Mouse (Mus musculus) spleen, adult 18-20 months (tissue): ENCODE data around the gene C1qtnf4.
A peak's percentile ranks its signal among the peaks of the same experiment; 100 is the strongest.
"Not testable (repeated sequence)": the region's sequence is repeated elsewhere in the genome, so short reads cannot be mapped to it uniquely, and the experiment has no call there.

Source experiments
- DNase-seq, 2 experiments: peaks; one replicate each; pipeline ENCODE4 v3.0.0; 2022; ENCODE audit warnings: mixed read lengths in 2 of 2

C1qtnf4 gene

DNA sequence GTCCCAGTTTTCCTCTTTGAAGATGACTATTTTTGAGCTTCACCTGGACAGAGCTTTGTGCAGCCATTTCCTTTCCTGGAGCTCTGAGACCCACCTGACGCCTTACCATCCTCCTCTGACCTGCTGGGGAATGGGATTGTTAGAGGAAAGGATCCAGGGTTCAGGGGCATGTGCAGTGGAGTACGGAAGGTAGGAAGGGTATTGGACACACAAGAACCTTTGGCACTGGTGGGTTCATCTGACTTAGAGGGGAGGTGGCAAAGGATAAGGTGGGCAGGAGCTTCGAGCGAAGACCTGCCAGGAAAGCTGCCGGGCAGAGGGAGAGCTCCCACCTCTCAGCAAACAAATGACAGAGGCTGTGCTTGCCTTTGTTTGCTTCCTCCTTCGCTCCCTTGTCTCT lies 776 bp downstream of the C1qtnf4 start:
- DNase-seq = no peak

DNA sequence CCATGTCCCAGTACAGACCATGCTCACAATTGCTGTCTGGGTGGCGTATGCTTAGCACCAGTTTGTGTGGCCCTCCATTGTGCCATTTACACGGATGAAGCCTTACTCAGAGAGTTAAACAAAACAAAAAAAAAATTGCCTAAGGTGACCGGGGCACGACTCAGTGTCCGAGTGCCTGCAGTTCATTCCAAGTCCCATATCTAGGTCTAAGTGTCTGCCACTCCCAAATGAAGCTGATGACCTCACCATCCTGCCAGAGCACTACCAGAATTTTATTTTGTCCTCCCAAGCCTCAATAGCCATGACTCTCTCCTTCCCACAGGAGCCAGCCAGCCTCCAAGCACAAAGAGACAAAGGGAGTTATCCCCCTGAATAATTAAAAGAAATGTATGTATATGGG lies 2.0 kb downstream of the C1qtnf4 start:
- DNase-seq = no peak

DNA sequence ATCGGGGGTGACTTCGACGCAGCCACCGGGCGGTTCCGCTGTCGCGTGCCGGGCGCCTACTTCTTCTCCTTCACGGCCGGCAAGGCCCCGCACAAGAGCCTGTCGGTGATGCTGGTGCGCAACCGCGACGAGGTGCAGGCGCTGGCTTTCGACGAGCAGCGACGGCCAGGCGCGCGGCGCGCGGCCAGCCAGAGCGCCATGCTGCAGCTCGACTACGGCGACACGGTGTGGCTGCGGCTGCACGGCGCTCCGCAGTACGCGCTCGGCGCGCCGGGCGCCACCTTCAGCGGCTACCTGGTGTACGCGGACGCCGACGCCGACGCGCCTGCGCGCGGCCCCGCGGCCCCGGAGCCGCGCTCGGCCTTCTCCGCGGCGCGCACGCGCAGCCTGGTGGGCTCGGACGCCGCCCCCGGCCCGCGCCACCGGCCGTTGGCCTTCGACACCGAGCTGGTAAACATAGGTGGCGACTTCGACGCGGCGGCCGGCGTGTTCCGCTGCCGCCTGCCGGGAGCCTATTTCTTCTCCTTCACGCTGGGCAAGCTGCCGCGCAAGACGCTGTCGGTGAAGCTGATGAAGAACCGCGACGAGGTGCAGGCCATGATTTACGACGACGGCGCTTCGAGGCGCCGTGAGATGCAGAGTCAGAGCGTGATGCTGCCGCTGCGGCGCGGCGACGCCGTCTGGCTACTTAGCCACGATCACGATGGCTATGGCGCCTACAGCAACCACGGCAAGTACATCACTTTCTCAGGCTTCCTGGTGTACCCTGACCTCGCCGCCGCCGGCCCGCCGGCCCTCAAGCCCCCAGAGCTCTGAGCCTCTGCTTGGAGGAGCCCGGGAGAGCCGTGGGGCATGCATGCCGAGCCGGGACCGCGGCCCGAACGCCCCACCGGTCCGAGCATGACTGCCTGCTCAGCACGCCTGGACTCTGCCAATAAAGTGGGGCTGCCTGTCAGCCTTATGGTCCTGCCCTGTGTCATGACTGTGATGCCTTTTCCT lies 4.2 kb downstream of the C1qtnf4 start:
- DNase-seq = peak; percentile 29 to 48

DNA sequence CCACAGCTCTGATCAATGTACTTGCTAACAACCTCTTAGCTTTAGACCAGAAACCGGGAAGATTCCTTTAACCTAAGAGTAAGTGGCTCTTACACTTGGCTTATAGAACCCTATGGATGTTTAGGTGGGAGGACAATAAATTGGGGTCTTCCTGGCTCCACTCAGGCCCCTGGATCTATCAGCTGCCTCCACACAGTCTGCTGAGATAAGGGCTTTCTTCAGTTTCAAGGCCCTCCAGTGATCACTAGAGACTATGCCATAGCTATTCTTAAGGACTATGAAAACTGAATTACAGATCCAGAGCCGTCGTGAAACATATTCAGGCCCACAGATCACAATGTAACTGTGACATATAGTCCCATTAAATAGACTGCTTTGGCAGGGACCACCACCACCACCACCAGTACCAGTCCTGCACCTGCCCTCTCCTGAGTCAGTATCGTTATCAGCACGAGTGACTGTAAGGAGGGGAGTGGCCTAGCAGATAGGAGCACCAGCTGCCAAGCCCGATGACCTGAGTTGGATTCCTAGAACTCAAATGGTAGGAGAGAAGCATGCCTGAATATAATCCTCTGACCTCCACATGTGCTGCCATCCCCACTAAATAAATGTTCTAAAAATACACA lies 8.1 kb downstream of the C1qtnf4 start:
- no peak for DNase-seq

DNA sequence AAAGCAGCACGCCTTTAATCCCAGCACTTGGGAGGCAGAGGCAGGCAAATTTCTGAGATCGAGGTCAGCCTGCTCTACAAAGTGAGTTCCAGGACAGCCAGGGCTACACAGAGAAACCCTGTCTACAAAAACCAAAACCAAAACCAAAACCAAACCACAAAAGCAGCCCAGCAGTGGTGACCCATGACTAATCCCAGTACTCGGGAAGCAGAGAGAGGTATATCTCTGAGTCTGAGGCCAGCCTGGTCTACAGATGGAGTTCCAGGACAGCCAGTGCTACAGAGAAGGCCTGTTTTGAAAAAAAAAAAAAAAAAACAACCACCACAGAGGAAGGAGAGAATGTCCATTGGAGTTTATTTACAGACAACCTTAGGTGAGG lies 8.6 kb downstream of the C1qtnf4 start:
- not testable (repeated sequence) for DNase-seq

DNA sequence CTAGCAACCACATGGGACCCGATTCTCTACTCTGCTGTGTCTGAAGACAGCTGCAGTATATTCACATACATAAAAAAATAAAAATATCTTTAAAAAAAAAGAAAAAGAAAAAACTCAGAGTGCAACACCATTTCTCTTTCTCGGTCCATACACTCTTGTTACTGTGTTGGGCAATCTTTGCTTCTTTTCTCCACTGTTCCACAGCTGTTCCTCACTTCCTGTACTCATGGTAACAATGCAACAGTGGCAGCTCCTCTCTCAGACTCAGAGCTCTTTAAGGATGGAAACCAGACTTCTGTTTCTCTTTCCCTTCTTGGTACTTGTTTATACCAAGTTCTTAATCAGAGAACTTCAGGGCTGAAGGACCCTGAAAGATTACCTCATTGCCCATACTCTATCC lies 17.7 kb downstream of the C1qtnf4 start:
- no peak for DNase-seq

DNA sequence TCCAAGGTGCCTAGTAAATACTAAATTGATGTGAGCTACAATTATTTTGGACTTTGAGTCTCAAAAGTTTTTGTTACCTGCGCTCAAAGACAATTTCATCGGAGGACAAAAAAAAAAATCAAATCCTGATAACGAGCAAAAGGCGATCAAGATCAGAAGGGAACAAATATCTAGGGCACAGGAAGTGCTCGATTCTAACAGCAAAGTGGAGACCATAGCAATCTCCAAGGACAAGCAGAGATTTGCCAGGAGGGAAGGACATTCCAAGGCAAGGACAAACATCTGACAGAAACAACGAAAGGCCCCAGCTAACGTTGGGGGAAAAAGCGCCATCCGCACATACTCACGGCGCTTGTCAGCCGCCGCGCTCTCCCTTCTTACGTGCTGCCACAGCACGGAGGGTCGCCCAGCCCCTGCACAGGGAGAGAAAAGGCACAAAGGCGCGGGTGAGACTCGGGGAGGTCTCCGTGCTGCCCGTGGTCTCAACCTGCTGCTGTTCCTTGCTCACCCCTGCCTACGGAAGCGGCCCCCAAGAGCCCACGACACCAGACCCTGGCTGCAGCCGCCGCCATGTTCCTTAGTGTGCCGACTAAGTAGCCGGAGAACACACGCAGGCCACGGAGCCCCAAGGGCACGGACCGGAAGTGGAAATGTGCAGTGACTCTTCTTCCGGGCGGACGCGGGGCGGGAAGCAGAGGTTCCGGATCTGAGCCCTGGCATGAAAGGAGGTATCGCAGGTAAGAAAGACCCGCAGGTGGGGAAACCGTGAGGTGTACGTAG lies 18.6 kb downstream of the C1qtnf4 start, which contains the start of the genes Kbtbd4 and Ndufs3:
Kbtbd4 (plus strand) TSS at position 665 of the 780 bp plus-strand sequence.
Ndufs3 (minus strand) TSS at position 752 of the 780 bp plus-strand sequence.
- DNase-seq = peak; percentile 74 to 86

DNA sequence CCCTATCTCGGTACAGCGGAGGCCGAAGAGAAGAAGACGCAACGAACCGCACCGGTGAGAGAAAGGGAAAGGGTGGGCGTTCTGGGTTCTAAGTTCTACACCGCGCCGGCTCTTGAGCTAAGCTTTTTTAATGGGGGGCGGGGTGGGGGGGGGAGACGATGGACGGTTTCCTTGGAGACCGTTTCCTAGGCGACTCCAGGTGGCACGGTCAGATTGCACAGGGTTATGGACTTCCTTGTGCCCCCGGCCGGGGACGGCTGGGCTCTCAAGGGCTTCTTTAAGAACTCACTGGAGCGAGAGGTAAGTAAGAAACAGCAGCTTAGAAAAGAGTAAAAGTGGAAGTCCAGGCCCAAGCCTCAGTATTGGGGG lies 19.2 kb downstream of the C1qtnf4 start:
- no peak for DNase-seq

DNA sequence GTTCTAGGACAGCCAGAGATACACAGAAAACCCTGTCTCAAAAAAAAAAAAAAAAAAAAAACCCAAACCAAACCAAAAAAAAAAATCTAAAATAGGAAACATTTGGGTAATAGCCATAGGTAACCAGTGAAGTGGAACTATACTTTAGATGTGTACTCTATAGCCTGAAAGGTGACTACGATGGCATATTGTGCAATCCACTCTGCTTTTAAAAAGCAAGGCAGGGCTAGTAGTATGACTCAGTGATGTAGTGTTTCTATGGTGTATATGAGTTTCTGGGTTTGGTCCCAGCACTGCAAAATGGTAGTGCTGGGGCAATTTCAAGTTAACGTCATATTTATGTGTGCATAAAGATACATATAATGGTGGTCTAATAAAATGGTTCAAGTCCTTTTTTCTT lies 21.1 kb downstream of the C1qtnf4 start:
- no peak for DNase-seq

DNA sequence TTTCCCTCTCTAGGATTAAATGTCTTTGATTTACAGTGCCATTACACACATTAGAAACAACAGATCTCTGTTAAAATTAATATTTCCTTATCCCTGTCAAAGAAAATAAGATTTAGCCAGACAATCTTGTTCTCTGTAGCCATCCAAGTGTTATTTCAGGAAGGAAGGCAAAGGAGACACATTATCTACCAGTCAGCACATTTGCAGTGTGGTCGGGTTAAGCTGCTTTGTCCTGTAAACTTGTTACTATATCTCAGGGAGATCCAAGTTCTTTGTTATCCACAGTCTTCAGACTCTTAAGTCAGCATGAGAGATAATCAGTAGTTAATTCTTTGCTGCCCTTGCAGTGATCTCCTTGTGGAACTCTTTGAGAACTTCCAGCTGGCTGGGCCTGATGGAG lies 25.2 kb downstream of the C1qtnf4 start:
- no peak for DNase-seq

DNA sequence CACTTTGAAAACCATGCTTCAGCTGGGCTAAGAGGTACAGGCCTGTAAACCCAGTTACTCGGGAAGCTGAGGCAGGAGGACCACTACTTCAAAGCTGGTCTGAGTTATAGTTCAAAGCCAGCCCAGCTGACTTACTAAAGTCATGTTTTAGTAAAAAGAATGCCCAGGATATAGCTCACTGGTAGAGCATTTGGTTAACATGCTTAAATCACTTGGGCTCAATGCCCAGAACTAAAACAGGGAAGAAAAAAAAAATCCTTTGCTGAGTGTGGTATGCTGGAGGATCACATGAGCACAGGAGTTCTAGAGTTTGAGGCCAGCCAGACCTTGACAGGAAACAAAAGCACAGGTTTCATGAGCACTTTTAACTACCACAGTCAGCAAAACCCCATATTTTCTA lies 26.0 kb downstream of the C1qtnf4 start:
- DNase-seq = no peak

DNA sequence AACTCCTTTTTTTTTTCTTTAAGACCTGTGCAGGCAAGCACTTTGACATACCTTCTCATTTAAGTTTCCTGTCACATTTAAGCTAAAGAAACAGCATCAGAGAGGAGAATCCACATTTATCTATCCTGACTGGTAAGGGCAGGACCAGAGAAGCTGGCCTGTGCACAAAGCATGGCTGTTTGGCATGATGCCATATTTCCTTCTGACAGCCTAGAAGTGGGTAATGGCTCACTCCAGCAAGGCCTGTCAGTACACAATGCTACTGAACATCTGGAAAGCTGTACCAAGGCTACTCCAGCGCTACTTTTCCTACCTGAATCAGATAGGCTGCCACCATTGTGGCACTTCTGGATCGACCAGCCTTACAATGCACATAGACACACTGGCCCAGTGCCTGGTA lies 28.0 kb downstream of the C1qtnf4 start:
- DNase-seq = no peak

DNA sequence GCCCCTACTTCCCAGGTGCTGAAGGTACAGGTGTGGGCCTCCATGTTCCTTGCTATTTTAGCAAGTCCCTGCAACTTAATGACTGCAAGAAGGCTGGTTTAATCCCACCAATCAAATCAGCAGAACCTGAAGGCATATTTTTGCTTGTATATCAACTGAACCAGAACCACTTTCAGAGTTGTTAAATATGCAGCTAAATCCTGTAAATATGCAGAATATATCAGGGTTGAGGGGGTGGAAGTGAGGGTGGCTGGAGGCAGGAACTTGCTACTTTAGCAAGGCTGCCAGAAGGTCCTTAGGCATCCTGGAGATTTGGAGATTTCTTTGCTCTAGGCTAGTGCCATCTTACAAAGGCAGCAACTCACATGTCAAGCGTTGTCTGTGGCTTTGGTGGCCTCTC lies 29.9 kb downstream of the C1qtnf4 start:
- no peak for DNase-seq

DNA sequence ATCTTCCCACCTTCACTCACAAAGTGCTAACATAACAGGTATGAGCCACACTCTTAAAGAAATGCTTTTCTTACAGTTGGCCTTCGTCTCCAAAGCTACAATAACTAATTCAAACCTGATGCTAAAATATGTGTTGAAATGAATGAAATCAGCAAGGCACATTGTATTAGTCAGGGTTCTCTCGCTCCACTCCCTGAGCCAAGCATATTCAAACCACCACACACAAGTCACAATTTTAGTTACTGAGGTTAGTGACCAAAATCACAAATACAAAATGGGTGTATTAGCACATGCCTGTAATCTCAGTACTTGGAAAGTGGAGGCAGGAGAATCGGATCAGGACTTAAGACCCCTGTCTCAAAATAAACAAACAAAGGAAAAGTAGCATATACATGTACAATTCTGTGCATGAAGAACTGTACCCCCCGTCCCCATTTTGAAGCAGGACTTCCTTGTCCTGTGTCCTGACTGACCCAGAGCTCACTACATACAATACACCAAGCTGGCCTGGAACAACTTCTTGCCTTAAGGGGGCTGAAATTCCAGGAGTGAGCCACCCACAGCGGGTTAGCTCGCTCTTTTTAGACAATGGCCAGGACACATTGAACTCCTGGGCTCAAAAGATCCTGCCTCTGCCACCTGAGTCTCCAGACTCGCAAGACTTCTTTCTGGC lies 31.0 kb downstream of the C1qtnf4 start:
- no peak for DNase-seq

DNA sequence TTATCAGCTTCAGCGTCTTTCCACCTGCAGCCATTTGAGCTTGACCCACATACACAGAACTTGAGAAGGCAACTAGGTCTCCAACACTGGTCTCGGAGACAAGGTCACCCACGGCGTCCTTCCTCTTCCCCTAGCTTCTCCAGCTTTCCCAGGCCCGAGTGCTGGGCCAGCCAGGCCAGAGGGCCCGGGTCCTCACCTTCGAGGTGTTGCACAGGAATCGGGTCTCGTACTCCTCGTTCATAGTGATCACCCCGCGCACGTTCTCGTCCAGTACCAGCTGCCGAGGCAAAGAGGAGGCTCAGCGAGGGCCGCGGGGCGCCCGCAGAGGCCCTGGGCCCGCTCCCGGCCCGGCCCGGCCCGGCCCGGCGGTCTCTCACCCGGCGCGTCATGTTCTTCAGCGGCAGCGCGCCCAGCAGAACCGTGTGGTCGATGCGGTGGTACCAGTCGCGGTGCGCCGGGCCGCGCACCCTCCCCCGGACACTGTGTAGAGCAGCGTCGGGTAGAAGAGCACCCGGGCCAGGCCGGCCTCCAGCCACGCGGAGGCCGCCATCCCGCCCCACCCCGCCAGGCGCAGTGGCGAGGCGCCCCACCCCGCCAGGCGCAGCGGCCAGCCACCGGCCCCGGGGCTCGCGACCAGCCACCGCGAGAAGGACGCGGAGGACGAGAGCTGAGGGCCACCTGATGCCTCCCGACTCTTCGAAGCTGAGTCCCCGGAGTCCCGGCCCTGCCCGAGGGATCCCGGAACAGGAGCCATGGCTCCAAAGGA lies 31.8 kb downstream of the C1qtnf4 start:
- DNase-seq = peak; percentile 32 to 56

DNA sequence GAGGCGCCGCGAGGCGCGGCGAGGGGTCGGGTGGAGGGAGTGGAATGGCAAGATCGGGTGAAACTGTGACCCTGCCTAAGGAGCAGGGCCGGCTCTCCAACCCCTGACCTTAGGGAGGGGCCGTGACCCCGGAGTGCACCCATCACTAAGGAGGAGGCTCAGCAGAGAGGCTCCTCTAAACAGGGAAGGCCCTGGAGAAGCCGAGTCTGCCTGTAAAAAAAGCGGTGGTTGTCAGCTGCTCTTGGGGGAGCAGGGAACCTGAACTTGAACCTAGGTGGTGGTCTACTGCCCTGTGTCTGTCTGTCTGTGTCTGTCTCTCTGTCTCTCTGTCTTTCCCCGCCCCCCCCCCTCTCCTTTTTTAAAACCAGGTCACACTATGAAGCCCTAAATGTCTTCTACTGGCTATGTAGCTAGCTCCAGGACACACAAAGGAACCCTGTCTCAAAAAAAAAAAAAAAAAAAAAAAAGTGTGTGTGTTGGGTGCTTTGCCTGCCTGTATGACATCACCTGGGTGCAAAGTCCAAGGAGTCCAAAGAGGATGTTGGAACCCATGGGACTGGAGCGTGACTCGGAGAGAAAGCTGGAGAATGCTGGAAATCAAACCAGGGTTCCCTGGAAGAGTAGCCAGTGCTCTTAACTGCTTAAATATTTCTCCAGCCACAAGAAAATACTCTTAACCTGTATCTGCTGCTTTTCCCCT lies 32.5 kb downstream of the C1qtnf4 start:
- DNase-seq = peak in 1 of 2 experiments; percentile 63

DNA sequence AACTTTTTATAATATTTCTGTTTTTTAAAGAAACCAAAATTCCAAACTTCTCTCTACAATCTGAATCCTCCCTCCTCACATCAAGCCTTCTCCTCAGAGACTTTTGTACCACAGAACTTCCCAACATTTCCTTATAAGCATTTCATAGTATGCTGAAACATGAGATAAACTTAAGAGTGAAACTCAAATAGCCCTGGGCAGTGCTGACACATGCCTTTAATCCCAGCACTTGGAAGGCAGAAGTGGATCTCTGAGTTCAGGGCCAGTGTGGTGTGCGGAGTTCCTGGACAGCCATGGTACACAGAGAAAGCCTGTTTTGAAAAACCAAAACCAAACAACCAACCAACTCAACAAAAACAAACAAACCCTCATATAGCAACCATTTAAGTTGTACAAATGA lies 35.5 kb downstream of the C1qtnf4 start:
- DNase-seq = no peak

DNA sequence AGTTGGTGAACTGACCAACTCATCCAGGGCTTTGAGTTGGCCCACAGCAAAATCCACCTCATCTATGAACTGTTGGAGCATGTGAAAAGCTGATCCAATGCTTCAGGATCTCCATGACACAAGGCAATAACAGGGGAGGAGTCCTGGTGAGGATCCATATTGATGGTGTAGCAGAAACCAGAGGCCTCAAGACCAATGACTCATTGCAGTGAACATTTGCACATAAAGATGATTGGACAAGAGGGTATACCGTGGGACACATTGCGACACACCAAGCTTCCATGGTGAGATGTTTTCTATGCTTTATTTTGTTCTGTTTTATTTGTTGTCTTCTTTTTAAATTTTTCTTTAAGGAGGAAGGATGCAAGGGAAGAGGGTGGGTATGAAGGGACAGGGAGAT lies 37.0 kb downstream of the C1qtnf4 start:
- DNase-seq = no peak

DNA sequence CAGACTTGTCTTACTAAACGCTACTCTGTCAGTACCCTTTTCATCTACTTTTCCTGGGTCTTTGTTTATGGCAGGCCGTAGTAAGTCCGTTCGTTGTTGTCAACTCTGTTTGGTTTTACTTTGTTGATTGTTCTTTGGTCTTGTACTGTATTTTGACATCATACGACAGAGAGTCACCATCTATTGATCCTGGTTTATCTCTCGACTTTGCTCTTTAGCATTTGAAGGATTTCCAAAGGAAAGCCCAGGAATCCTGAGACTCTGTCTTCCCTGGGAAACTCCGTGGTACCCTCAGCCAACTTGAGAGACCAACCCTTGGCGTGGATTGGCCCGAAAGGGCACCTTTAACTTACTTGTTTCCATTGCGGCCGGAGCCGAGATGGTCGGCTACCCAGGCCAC lies 42.9 kb downstream of the C1qtnf4 start:
- no peak for DNase-seq

DNA sequence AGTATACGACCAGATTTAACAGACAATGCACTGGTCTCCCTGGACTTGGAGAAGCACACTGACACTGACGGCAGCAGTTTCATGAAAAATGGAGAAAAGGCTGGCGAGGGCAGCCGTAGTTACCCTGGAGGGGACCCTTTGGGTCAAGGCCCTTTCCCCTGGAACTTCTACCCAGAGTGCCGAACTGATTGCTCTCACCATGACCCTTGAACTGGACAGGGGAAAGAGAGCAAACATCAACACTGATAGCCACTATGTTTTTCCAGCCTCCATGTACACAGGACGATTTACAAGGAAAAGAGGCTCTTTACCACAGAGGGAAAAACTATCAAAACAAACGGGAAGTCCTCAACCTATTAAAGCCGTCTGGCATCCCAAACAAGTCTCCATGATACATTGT lies 46.2 kb downstream of the C1qtnf4 start:
- no peak for DNase-seq

DNA sequence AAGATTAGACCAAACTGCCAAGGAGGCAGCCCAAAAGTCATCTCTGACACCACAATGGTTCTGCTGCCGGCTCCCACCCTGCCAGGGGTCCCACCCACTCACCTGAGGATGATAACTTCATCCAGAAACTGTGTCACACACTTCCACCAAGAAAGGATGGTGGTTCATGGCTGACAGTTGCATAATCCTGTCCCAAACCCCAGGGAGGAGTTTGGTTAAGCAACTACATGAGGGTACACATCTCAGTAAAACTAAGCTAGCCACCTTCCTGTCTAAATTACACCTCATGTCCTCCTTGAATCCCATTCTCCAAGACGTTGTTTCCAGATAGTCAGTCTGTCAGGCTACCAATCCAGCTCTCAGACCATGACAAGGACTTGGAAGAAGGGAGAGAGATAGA lies 46.6 kb downstream of the C1qtnf4 start:
- DNase-seq = no peak
